Mouse (Mus musculus): ENCODE measurements around the gene Lamp3. TPM values are rescaled to one million over a fixed set of nuclear protein-coding genes. Genes with fewer than 3 reads are reported as not detected.
"Not testable (repeated sequence)": the region's sequence is repeated elsewhere in the genome, so short reads cannot be mapped to it uniquely, and the experiment has no call there.

Gene Lamp3
- 0.04 TPM in 1 of 2 replicates, not detected in the other for polyA plus RNA-seq (2016; fragmentation: Nextera tagmentation; extraction: Ambion mirVana)

GRCm38 (mm10) chr16:19706216-19706615 lies at the start of gene Lamp3:
Gene Lamp3, minus strand, starts transcription at chr16:19706375.
- no peak for DNase-seq (ENCODE audit: low spot score)
- no peaks in the 10 kb centered on the region for H3K9me3 ChIP-seq (replicated peaks)
- no peaks in the 10 kb centered on the region for H3K4me1 ChIP-seq
- H3K36me3 ChIP-seq, result no peaks in the 10 kb centered on the region
- no peaks in the 10 kb centered on the region for H3K27me3 ChIP-seq (ENCODE audit: low read depth, poor library complexity, severe bottlenecking)
- no peak within 1 kb of the TSS for H3K4me3 ChIP-seq
- no peak within 1 kb of the TSS for H3K27ac ChIP-seq (replicated peaks)

- DNase-seq (ENCODE audit: low spot score), result no peak
- H3K27ac ChIP-seq (replicated peaks), result no peak overlapping the region
- no peak overlapping the region for H3K4me3 ChIP-seq
- no peaks in the 10 kb centered on the region for H3K36me3 ChIP-seq
- H3K4me1 ChIP-seq, result no peaks in the 10 kb centered on the region
- no peaks in the 10 kb centered on the region for H3K27me3 ChIP-seq (ENCODE audit: low read depth, poor library complexity, severe bottlenecking)
- H3K9me3 ChIP-seq (replicated peaks), result no peaks in the 10 kb centered on the region
- WGBS, result 83% methylated on average over 1 of the region's 1 CpGs
Measured at GRCm38 (mm10) chr16:19732896-19733295, 26.7 kb upstream of the Lamp3 start.

GRCm38 (mm10) chr16:19724139-19724538 lies 18.0 kb upstream of the Lamp3 start:
- not testable (repeated sequence) for H3K27ac ChIP-seq (replicated peaks); DNase-seq (ENCODE audit: low spot score); H3K4me3 ChIP-seq; H3K36me3 ChIP-seq; H3K27me3 ChIP-seq (ENCODE audit: low read depth, poor library complexity, severe bottlenecking); H3K4me1 ChIP-seq; H3K9me3 ChIP-seq (replicated peaks)
- 44% methylated on average over 2 of the region's 2 CpGs for WGBS

GRCm38 (mm10) chr16:19720959-19721358 lies 14.8 kb upstream of the Lamp3 start:
- H3K36me3 ChIP-seq, result no peaks in the 10 kb centered on the region
- H3K9me3 ChIP-seq (replicated peaks), result no peaks in the 10 kb centered on the region
- H3K27ac ChIP-seq (replicated peaks), result no peak overlapping the region
- no peak overlapping the region for H3K4me3 ChIP-seq
- no peaks in the 10 kb centered on the region for H3K4me1 ChIP-seq
- H3K27me3 ChIP-seq (ENCODE audit: low read depth, poor library complexity, severe bottlenecking), result no peaks in the 10 kb centered on the region
- WGBS, result 56% methylated on average over 2 of the region's 2 CpGs
- DNase-seq (ENCODE audit: low spot score), result no peak

- H3K9me3 ChIP-seq (replicated peaks), result no peaks in the 10 kb centered on the region
- H3K4me1 ChIP-seq, result no peaks in the 10 kb centered on the region
- H3K27ac ChIP-seq (replicated peaks), result no peak overlapping the region
- WGBS, result 98% methylated on average over 1 of the region's 1 CpGs
- no peaks in the 10 kb centered on the region for H3K27me3 ChIP-seq (ENCODE audit: low read depth, poor library complexity, severe bottlenecking)
- DNase-seq (ENCODE audit: low spot score), result no peak
- no peak overlapping the region for H3K4me3 ChIP-seq
- no peaks in the 10 kb centered on the region for H3K36me3 ChIP-seq
Measured at GRCm38 (mm10) chr16:19707381-19707780, 1.2 kb upstream of the Lamp3 start.

- Histone ChIP-seq H3K27ac (replicated peaks) (no peak overlapping the region), H3K36me3 (no peaks in the 10 kb centered on the region), H3K4me1 (no peaks in the 10 kb centered on the region), H3K9me3 (replicated peaks) (no peaks in the 10 kb centered on the region), H3K27me3 (ENCODE audit: low read depth, poor library complexity, severe bottlenecking) (no peaks in the 10 kb centered on the region), H3K4me3 (no peak overlapping the region)
- no peak for DNase-seq (ENCODE audit: low spot score)
Measured at GRCm38 (mm10) chr16:19699207-19699606, 7.0 kb downstream of the Lamp3 start.

- H3K36me3 ChIP-seq, result no peaks in the 10 kb centered on the region
- no peaks in the 10 kb centered on the region for H3K27me3 ChIP-seq (ENCODE audit: low read depth, poor library complexity, severe bottlenecking)
- 90% methylated on average over 2 of the region's 2 CpGs for WGBS
- H3K9me3 ChIP-seq (replicated peaks), result no peaks in the 10 kb centered on the region
- no peaks in the 10 kb centered on the region for H3K4me1 ChIP-seq
- H3K27ac ChIP-seq (replicated peaks), result no peak overlapping the region
- DNase-seq (ENCODE audit: low spot score), result no peak
- no peak overlapping the region for H3K4me3 ChIP-seq
Measured at GRCm38 (mm10) chr16:19670768-19671357, 35.3 kb downstream of the Lamp3 start.

GRCm38 (mm10) chr16:19666312-19666711 lies 39.9 kb downstream of the Lamp3 start:
- no peaks in the 10 kb centered on the region for H3K27me3 ChIP-seq (ENCODE audit: low read depth, poor library complexity, severe bottlenecking)
- no peak overlapping the region for H3K27ac ChIP-seq (replicated peaks)
- H3K36me3 ChIP-seq, result no peaks in the 10 kb centered on the region
- WGBS, result 78% methylated on average over 1 of the region's 1 CpGs
- no peaks in the 10 kb centered on the region for H3K4me1 ChIP-seq
- no peak for DNase-seq (ENCODE audit: low spot score)
- H3K9me3 ChIP-seq (replicated peaks), result no peaks in the 10 kb centered on the region; the same call in 1 of the 2 replicates
- no peak overlapping the region for H3K4me3 ChIP-seq

GRCm38 (mm10) chr16:19629816-19630215 lies 76.4 kb downstream of the Lamp3 start, which contains the start of gene Olfr171:
Gene Olfr171, minus strand, starts transcription at chr16:19629916.
- H3K4me3 ChIP-seq, result no peak within 1 kb of the TSS
- no peaks in the 10 kb centered on the region for H3K27me3 ChIP-seq (ENCODE audit: low read depth, poor library complexity, severe bottlenecking)
- no peaks in the 10 kb centered on the region for H3K36me3 ChIP-seq
- WGBS, result 87% methylated on average over 1 of the region's 1 CpGs
- H3K4me1 ChIP-seq, result no peaks in the 10 kb centered on the region
- no peak for DNase-seq (ENCODE audit: low spot score)
- H3K9me3 ChIP-seq (replicated peaks), result peaks cover 19% of the 10 kb centered on the region
- H3K27ac ChIP-seq (replicated peaks), result no peak within 1 kb of the TSS

GRCm38 (mm10) chr16:19611782-19612181 lies 94.4 kb downstream of the Lamp3 start, which contains the start of gene Olfr170:
Gene Olfr170, minus strand, starts transcription at chr16:19611882.
- WGBS, result 87% methylated on average over 2 of the region's 2 CpGs
- H3K27me3 ChIP-seq (ENCODE audit: low read depth, poor library complexity, severe bottlenecking); H3K4me3 ChIP-seq; DNase-seq (ENCODE audit: low spot score); H3K27ac ChIP-seq (replicated peaks); H3K9me3 ChIP-seq (replicated peaks); H3K36me3 ChIP-seq; H3K4me1 ChIP-seq: not testable (repeated sequence)

Other genes starting within 250 kb of the Lamp3 start
- not detected in 2 replicates for gene Olfr166, start 222.7 kb downstream of the Lamp3 start, polyA plus RNA-seq (2016; fragmentation: Nextera tagmentation; extraction: Ambion mirVana)
- not detected in 2 replicates for gene Olfr167, start 184.1 kb downstream of the Lamp3 start, polyA plus RNA-seq (2016; fragmentation: Nextera tagmentation; extraction: Ambion mirVana)
- gene Olfr168, start 170.8 kb downstream of the Lamp3 start, polyA plus RNA-seq (2016; fragmentation: Nextera tagmentation; extraction: Ambion mirVana), result not detected in 2 replicates
- gene Olfr169, start 134.6 kb downstream of the Lamp3 start, polyA plus RNA-seq (2016; fragmentation: Nextera tagmentation; extraction: Ambion mirVana), result not detected in 2 replicates
- gene Olfr170, start 94.5 kb downstream of the Lamp3 start, polyA plus RNA-seq (2016; fragmentation: Nextera tagmentation; extraction: Ambion mirVana), result not detected in 2 replicates
- not detected in 2 replicates for gene Olfr171, start 76.5 kb downstream of the Lamp3 start, polyA plus RNA-seq (2016; fragmentation: Nextera tagmentation; extraction: Ambion mirVana)
- 43.2 and 43.4 TPM in 2 replicates for gene B3gnt5, start 53.8 kb upstream of the Lamp3 start, polyA plus RNA-seq (2016; fragmentation: Nextera tagmentation; extraction: Ambion mirVana)